Mouse (Mus musculus): Measurements from ENCODE around the gene Synpr.

DNA sequence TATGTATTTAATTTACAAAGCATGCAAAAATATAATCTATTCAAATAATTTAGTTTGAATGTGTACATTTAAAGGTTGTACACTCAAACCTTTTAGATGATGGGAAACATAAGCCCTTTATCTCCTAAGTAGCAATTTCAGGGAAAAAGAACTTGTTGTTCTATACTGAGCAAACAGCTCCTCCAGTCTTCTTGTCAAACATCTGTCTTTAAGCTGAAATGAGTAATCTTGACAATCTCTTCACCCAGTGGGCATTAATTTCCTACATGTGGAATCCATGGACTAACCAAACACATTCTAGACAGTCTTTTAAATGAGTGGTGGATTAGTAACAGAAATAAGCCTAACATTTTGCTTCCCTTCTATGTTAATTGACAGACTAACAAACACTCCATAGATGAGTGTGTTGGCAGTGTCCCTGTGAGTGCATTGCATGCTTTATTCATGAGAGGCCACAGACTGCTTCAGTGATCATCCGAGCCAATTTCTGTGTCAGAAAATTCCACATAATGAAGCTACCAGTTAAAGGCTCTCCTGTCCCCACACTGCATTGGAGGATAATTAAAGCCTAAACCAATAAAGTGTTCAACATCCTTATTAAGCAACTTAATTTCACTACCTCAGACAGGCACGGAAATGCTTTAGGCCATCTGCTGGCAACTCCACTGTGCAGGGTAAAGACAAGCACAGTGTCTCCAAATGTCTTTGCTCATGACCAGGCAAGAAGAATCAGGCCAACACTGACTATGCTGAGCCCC is 367.1 kb downstream of the Synpr start:
- no peak for TF ChIP-seq CTCF (IDR thresholded peaks at IDR 0.05; ENCODE audit: low read depth, low read length)
- TF ChIP-seq EP300 (IDR thresholded peaks at IDR 0.05; ENCODE audit: insufficient read depth, low read depth, low read length), result no peak
